Mouse (Mus musculus) stomach, embryonic 16.5 days (tissue): Measurements from ENCODE around the gene Neb. TPM values are rescaled to one million over a fixed set of nuclear protein-coding genes. Genes with fewer than 3 reads are reported as not detected.
A peak's percentile ranks its signal among the peaks of the same experiment; 100 is the strongest.

ENCODE experiments used
- ATAC-seq: fragments of 200-750 bp; cut with Nextera tagmentation; 2 replicates; pipeline ENCODE4 v1.8.0; 2017; ENCODE audit warnings: moderate number of reproducible peaks, moderate TSS enrichment; ENCODE audit not compliant: insufficient read depth, low FRiP score
- H3K27ac ChIP-seq: fragments of 300-500 bp; sonication (generic); 2 replicates; pipeline ENCODE4 v1.5.1; 2014; ENCODE audit warnings: low read length
- H3K27me3 ChIP-seq: fragments of 300-500 bp; sonication (generic); 2 replicates; pipeline ENCODE4 v1.6.1; 2014; ENCODE audit warnings: low read length, control low read depth, mixed read lengths; ENCODE audit not compliant: control insufficient read depth, insufficient read depth
- H3K36me3 ChIP-seq: fragments of 300-500 bp; sonication (generic); 2 replicates; pipeline ENCODE4 v1.6.1; 2014; ENCODE audit warnings: low read length; ENCODE audit not compliant: control insufficient read depth, insufficient read depth
- H3K4me1 ChIP-seq: fragments of 300-500 bp; sonication (generic); 2 replicates; pipeline ENCODE4 v1.6.1; 2014; ENCODE audit warnings: low read length, control low read depth, mixed read lengths; ENCODE audit not compliant: control insufficient read depth, insufficient read depth
- H3K4me2 ChIP-seq: fragments of 300-500 bp; sonication (generic); 2 replicates; pipeline ENCODE4 v1.6.1; 2014; ENCODE audit warnings: low read depth, low read length, mixed read lengths
- H3K4me3 ChIP-seq: fragments of 300-500 bp; sonication (generic); replicated peaks from 2 replicates; pipeline ENCODE4 v1.5.1; 2014; ENCODE audit warnings: mild to moderate bottlenecking, low read length
- H3K9ac ChIP-seq: fragments of 300-500 bp; sonication (generic); 2 replicates; pipeline ENCODE4 v1.6.1; 2014; ENCODE audit warnings: low read length
- H3K9me3 ChIP-seq: fragments of 300-500 bp; sonication (generic); replicated peaks from 2 replicates; pipeline ENCODE4 v1.6.1; 2016; ENCODE audit warnings: low read length, control low read depth; ENCODE audit not compliant: control insufficient read depth
- WGBS: fragments of 180-500 bp; shearing (Covaris S2); extraction: QIAGEN DNeasy Blood & Tissue Kit; methylation state at CpG from one replicate; pipeline ENCODE4 v1.1.7; 2014; 5-methylcytosine and 5-hydroxymethylcytosine counted together
- polyA plus RNA-seq: library from polyadenylated mRNA; unstranded; fragments of >200 nt; fragmentation: Nextera tagmentation; extraction: Ambion mirVana; gene quantifications from 2 replicates; pipeline ENCODE4 v1.2.1, GENCODE M21; 2015

Gene Neb
- 1.9 and 58.5 TPM in 2 replicates for polyA plus RNA-seq

- peak; percentile 60; the same call in 1 of the 2 replicates for ATAC-seq
- H3K9ac ChIP-seq: no peak within 1 kb of the TSS
- H3K4me1 ChIP-seq: no peaks in the 10 kb centered on the region
- H3K9me3 ChIP-seq: no peaks in the 10 kb centered on the region
- no peak within 1 kb of the TSS for H3K4me3 ChIP-seq
- H3K27me3 ChIP-seq: no peaks in the 10 kb centered on the region
- H3K36me3 ChIP-seq: no peaks in the 10 kb centered on the region
- 51% methylated on average over 7 of the region's 7 CpGs for WGBS
- no peak within 1 kb of the TSS for H3K27ac ChIP-seq
- H3K4me2 ChIP-seq: peak within 1 kb of the TSS; percentile 22
Measured at GRCm38 (mm10) chr2:52378448-52378804, at the start of gene Neb. Gene Neb, minus strand, starts transcription at chr2:52378474.

GRCm38 (mm10) chr2:52427383-52427782 is 49.1 kb upstream of the Neb start:
- WGBS: 82% methylated on average over 3 of the region's 3 CpGs
- Histone ChIP-seq H3K4me3 (no peak overlapping the region), H3K9me3 (no peaks in the 10 kb centered on the region), H3K4me1 (peaks cover 3% of the 10 kb centered on the region), H3K9ac (no peak overlapping the region), H3K27ac (no peak overlapping the region), H3K36me3 (no peaks in the 10 kb centered on the region), H3K4me2 (no peak overlapping the region), H3K27me3 (no peaks in the 10 kb centered on the region)
- ATAC-seq: no peak

- H3K36me3 ChIP-seq: no peaks in the 10 kb centered on the region
- no peak overlapping the region for H3K27ac ChIP-seq
- no peak overlapping the region for H3K9ac ChIP-seq
- H3K27me3 ChIP-seq: no peaks in the 10 kb centered on the region
- no peaks in the 10 kb centered on the region for H3K9me3 ChIP-seq
- WGBS: 80% methylated on average over 3 of the region's 3 CpGs
- H3K4me3 ChIP-seq: no peak overlapping the region
- ATAC-seq: no peak
- peaks cover 11% of the 10 kb centered on the region for H3K4me1 ChIP-seq
- peak overlapping the region; percentile 80; the same call in 1 of the 2 replicates for H3K4me2 ChIP-seq
Measured at GRCm38 (mm10) chr2:52426041-52426440, 47.8 kb upstream of the Neb start.

- 11% methylated on average over 10 of the region's 10 CpGs for WGBS
- Histone ChIP-seq H3K4me3 (peak overlapping the region; percentile 94), H3K27ac (peak overlapping the region; percentile 71), H3K4me1 (peaks cover 12% of the 10 kb centered on the region), H3K9ac (peak overlapping the region; percentile 97), H3K4me2 (peak overlapping the region; percentile 80), H3K36me3 (no peaks in the 10 kb centered on the region), H3K9me3 (no peaks in the 10 kb centered on the region), H3K27me3 (no peaks in the 10 kb centered on the region)
- ATAC-seq: no peak
Measured at GRCm38 (mm10) chr2:52425523-52425795, 47.2 kb upstream of the Neb start.

GRCm38 (mm10) chr2:52424747-52425522 is 46.7 kb upstream of the Neb start, which contains the start of gene Arl5a:
Gene Arl5a, minus strand, starts transcription at chr2:52424901.
- peak within 1 kb of the TSS; percentile 85 for H3K27ac ChIP-seq
- peak within 1 kb of the TSS; percentile 94 for H3K4me3 ChIP-seq
- no peaks in the 10 kb centered on the region for H3K9me3 ChIP-seq
- peak within 1 kb of the TSS; percentile 80 for H3K4me2 ChIP-seq
- H3K4me1 ChIP-seq: peaks cover 12% of the 10 kb centered on the region
- no peaks in the 10 kb centered on the region for H3K27me3 ChIP-seq
- H3K36me3 ChIP-seq: no peaks in the 10 kb centered on the region
- WGBS: under 1% methylated on average over 55 of the region's 57 CpGs
- peak within 1 kb of the TSS; percentile 97 for H3K9ac ChIP-seq
- peak; percentile 95 for ATAC-seq

GRCm38 (mm10) chr2:52424248-52424728 is 46.0 kb upstream of the Neb start:
- Histone ChIP-seq H3K27ac (peak overlapping the region; percentile 85), H3K9me3 (no peaks in the 10 kb centered on the region), H3K4me2 (peak overlapping the region; percentile 57), H3K4me3 (peak overlapping the region; percentile 94), H3K4me1 (peaks cover 12% of the 10 kb centered on the region), H3K36me3 (no peaks in the 10 kb centered on the region), H3K9ac (peak overlapping the region; percentile 97), H3K27me3 (no peaks in the 10 kb centered on the region)
- WGBS: under 1% methylated on average over 42 of the region's 42 CpGs
- ATAC-seq: peak; percentile 74

GRCm38 (mm10) chr2:52423611-52424247 is 45.5 kb upstream of the Neb start:
- Histone ChIP-seq H3K4me3 (peak overlapping the region; percentile 94), H3K9ac (peak overlapping the region; percentile 97), H3K9me3 (no peaks in the 10 kb centered on the region), H3K36me3 (no peaks in the 10 kb centered on the region), H3K27ac (no peak overlapping the region), H3K4me2 (peak overlapping the region; percentile 57), H3K27me3 (no peaks in the 10 kb centered on the region), H3K4me1 (peaks cover 12% of the 10 kb centered on the region)
- 3% methylated on average over 15 of the region's 16 CpGs for WGBS
- ATAC-seq: no peak

GRCm38 (mm10) chr2:52422871-52423610 is 44.8 kb upstream of the Neb start:
- Histone ChIP-seq H3K36me3 (no peaks in the 10 kb centered on the region), H3K9me3 (no peaks in the 10 kb centered on the region), H3K27ac (no peak overlapping the region), H3K27me3 (no peaks in the 10 kb centered on the region), H3K4me1 (peaks cover 12% of the 10 kb centered on the region), H3K4me2 (peak overlapping the region; percentile 57), H3K9ac (0 out of 2 replicates have a peak overlapping the region, but pooled peaks have one; percentile 46), H3K4me3 (peak overlapping the region; percentile 94)
- WGBS: 35% methylated on average over 8 of the region's 8 CpGs
- ATAC-seq: no peak
